Mouse (Mus musculus) left cerebral cortex, postnatal 36 days (tissue): Measurements from ENCODE around the gene Cdr2l. TPM values are rescaled to one million over a fixed set of nuclear protein-coding genes. Genes with fewer than 3 reads are reported as not detected.
"Not testable (repeated sequence)": the region's sequence is repeated elsewhere in the genome, so short reads cannot be mapped to it uniquely, and the experiment has no call there.

Experiments used
- DNase-seq, 2 experiments: peaks; one replicate each; pipeline ENCODE4 v3.0.0; 2021 to 2022; ENCODE audit warnings: low spot score in 2 of 2, mixed read lengths in 1 of 2
- intact Hi-C: fragments of 180-260 bp; cut with DNase I; formaldehyde crosslinking; loops from one replicate; pipeline ENCODE4 v1.15.1; 2025
- total RNA-seq, 2 experiments: library from RNA; stranded (reverse); gene quantifications; 2 replicates each; pipeline ENCODE4 v1.2.3; 2021

Gene Cdr2l
- total RNA-seq, 2 experiments from 2014 or later, result 20.6 to 23.1 TPM

DNA sequence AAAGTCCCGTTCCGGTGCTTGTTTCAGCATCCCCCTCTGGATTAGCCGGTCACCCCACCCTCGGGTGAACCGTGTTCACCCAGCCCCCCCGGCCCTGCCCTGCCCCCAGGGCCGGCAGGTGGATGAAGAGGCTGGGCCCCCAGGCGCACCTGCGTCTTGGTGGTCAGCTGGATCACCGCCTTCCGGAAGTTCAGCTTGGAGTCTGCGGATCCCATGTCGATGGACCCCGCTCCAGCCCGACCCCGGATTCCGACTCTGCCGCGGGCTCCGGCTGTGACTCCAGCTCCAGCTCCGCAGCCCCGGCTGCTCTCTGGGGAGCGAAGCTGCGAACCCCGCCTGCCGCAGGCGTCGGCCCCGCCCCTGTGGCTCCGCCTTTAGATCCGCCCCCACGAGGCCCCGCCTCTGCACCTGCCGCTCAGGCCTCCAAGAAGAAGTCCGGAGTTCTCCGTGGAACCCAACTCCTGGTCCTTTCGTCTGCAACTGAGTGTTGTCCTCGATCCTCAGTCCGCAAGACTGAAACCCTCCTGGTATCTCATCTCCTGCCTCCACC lies 14.2 kb upstream of the Cdr2l start, which contains the start of gene Hid1:
Gene Hid1 (minus strand): TSS at position 362 of the 550 bp plus-strand sequence.
- DNase-seq, result peak; percentile 86 to 89
- intact Hi-C loops, result loop anchor here (2.0 kb wide), 1 partner anchor 53 kb away; the partner anchor contains the start of gene Kctd2

DNA sequence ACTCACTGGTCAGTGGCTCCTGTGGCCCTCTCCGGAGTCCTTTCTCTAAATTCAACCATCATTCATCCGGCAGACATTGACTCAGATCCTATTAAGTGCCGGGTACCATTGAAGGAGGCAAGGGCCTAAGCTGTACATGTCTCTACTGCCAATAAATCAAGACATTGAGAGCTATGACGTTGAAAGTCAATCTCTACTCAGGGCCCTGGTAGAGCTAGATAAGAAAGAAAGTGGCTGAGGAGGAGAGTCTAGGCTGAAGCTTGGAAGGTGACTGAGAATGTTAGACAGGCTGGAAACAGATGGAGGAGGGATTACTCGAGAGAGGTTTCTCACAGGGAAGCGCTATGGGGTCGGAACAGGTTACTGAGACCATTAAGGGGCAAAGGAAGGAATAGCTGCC lies 11.3 kb upstream of the Cdr2l start:
- intact Hi-C loops, result no loop called here

DNA sequence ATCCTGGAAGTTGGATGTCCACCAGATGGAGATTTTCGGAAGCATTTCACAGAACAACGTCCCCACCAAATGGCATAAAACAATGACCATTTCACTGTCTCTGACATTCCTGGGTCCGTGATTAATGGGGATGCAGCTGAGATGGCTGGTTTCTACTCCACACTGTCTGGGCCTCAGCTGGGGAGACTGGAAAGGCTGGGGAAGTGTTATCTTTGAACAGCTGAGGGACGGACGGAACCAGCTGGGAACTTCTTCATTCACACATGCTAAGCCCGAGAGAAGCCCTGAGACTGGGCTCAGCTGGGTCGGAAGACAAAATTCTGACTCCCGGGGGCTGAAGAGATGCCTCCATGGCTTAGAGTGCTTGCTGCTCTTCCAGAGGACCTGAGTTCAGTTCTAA lies 10.4 kb upstream of the Cdr2l start:
- DNase-seq, result no peak
- intact Hi-C loops, result no loop called here

More for the DNA sequence above, 11.3 kb upstream of the Cdr2l start:
- DNase-seq, result no peak

DNA sequence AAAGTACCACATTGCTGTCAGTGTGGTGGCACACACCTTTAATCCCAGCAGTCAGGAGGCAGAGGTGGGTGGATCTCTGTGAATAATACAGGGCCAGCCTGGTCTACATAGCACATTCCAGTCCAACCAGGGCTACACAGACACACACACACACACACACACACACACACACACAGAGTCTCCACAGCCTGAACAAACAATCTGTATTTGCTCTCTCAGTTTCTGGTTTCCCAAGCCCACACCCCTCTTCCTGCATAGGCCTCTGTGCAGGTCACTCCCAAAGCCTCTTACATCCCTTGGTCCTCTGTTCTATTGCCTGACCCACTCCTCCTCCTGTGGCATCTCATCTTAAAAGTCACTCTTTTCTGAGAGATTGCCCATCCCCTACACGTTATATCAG lies 9.7 kb upstream of the Cdr2l start:
- intact Hi-C loops, result no loop called here
- DNase-seq, result no peak

DNA sequence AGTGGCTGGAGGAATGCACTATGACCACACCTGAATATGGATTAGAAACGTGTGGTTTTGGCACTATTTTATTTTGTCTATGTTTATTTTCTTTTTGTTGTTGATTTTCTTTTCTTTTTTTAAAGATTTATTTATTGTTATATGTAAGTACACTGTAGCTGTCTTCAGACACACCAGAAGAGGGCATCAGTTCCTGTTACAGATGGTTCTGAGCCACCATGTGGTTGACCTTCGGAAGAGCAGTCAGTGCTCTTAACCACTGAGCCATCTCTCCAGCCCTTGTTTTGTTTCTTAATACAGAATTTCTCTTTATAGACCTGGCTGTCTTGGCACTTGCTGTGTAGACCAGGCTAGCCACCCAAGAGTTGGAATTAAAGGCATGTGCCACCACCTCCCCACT lies 9.0 kb upstream of the Cdr2l start:
- intact Hi-C loops, result no loop called here
- DNase-seq, result no peak

DNA sequence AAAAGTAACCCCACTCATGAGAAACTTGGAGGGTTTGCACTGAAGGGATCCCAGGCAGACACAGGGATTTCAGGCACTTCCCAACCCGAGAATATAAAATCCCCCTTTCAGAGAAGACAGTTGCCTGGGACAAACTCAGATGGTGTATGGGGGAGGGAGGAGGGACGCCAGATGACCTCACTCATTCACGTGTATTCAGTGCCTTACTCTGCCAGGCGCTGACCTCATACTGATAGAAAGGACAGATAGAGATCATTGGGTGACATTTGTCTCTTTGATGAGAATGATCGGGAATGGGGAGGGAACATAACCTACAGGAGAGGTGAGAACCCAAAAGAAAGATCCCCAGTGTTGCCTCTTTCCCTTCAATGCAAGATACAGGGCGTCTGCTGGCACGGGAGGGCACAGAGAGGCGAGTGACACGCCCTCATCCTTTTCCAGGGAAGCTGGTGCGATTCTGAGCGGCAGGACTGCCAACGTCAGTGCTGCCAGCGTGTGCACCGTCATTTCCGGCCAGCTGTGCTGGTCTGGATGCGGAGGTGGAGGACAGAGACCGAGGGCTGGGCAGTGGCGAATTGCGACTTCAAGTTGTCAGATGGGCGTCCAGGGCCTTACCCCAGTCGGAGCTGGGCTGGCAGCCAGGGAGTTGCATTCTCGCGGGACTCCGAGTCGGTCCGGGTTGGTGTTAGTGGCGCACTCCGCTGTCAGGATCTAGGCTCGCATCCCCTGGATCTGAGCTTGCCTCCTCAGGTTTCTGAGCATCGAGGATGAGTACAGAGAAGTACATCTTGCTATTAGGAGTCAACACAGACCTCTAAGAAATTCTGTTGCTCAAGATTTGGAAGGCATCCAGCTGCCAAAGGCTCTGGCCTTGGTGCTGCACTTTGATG lies 7.7 kb upstream of the Cdr2l start:
- DNase-seq, result peak; percentile 73 to 78
- intact Hi-C loops, result no loop called here

DNA sequence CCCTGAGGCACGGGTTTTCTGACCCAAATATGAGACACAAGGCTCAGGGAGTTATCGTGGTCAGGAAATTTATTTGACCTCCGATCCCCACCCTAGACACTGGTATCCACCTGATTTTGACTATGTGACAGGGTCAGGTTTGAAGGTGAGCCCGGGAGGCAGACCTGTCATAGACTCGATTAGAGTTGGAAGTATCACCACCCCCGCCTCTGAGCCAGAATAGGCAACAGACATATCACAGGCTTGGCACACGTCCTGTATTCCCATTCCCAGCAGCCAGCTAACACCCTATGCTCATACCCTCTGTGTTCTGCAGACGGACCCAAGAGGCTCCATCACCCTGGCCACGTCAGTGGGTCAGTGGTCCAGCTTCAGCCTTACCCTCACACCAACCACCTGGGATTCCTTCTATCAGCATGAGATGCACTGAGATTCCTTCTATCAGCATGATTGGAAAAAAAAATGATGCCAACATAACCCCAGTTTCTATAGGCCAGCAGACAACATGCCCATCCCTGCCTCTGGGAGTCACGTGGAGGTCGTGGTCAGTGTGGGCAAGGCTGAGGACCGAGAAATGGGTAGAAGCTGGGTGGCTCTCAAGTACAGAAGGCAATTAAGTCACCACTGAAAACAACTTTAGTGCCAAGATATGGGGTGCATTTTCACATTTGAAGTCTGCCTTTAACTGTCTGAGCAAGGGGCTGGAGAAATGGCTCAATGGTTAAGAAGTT lies 6.9 kb upstream of the Cdr2l start:
- intact Hi-C loops, result no loop called here
- DNase-seq, result peak; percentile 37 to 45

DNA sequence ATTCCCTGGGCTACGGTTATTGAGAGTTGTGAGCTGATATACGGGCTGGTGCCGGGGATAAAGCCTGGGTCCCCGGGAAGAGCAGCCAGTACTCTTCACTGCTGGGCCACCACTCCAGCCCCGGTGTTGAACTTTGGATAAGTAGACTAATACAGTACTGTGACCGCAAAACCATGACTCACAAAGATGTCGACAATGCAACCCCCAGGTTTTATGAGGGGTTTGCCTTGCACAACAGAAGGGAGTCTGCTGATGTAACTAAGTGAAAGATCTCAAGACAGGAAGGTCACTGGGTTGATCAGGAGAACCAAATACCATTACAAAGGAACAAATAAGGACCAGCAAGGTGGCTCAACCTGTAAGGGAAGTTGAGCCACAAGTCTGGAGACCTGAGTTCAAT lies 5.0 kb upstream of the Cdr2l start:
- intact Hi-C loops, result no loop called here
- DNase-seq, result no peak

DNA sequence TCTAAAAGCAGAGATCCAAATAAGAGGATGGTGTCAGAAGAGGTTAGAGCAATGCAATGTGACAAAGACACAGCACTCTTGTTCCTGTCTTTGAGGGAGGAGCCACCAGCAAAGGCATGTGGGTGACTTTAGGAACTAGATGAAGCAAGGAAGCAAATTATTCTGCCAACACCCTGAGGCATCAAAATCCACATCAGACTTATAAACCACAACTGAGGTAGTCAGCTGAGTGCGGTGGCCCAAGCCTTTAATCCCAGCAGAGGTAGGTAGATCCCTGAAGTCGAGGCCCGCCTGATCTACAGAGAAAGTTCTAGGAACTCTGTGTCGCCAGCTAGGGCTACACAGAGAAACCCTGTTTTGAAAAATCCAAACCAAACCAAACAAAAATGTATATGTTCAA lies 4.5 kb upstream of the Cdr2l start:
- no peak for DNase-seq
- intact Hi-C loops, result no loop called here

DNA sequence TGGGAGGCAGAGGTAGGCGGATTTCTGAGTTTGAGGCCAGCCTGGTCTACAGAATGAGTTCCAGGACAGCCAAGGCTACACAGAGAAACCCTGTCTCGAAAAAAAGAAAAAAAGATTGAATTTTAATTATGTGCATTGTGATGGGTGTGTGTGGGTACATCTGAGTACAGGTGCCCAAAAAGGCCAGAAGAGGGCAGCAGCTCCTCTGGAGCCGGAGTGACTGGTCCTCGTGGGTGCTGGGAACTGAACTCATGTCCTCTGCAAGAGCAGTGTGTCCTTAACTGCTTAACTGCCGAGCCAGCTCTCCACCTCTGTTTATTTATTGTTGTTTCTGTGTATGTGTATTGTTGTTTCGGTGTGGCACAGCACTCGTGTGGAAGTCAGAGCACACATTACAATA lies 3.9 kb upstream of the Cdr2l start:
- DNase-seq, result no peak
- intact Hi-C loops, result no loop called here

DNA sequence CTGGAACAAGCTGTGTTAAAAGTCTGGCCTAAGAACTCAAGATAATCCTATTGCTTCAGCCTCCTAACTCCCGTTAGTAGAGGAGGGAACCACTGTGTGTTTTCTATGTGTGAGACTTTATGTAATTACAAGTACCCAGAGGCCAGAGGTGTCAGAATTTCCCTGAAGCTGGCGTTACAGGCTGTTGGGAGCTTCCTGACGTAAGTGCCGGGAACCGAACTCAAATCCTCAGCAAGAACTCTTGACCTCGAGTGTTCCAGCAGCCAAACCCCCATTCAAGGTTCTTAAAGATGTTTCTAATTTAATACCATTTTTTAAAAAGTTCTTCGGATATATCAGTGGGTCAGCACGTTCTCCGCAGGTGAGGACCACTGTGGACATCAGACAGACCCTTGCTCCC lies 440 bp upstream of the Cdr2l start:
- intact Hi-C loops, result no loop called here
- no peak for DNase-seq

DNA sequence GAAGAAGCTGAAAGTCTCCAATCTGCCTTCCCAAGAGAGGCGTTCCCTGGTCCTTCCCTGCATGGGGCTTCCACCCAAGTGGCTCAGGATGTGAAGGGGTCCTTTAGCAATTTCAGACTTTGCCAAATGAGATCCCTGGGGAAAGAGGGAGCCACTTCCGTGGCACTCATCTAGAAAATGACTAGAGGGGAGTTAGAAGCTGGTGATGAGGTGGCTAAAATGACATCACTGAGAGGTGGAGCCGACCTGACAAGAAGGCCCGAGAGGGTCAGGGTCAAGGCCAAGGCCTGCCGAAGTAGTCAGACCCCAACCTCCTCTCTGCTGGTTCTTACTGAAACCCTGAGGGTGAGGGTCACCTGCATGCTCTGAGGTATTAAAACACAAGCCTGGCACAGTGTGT lies 1.2 kb downstream of the Cdr2l start:
- intact Hi-C loops, result no loop called here
- peak in 1 of 2 experiments; percentile 36 for DNase-seq

DNA sequence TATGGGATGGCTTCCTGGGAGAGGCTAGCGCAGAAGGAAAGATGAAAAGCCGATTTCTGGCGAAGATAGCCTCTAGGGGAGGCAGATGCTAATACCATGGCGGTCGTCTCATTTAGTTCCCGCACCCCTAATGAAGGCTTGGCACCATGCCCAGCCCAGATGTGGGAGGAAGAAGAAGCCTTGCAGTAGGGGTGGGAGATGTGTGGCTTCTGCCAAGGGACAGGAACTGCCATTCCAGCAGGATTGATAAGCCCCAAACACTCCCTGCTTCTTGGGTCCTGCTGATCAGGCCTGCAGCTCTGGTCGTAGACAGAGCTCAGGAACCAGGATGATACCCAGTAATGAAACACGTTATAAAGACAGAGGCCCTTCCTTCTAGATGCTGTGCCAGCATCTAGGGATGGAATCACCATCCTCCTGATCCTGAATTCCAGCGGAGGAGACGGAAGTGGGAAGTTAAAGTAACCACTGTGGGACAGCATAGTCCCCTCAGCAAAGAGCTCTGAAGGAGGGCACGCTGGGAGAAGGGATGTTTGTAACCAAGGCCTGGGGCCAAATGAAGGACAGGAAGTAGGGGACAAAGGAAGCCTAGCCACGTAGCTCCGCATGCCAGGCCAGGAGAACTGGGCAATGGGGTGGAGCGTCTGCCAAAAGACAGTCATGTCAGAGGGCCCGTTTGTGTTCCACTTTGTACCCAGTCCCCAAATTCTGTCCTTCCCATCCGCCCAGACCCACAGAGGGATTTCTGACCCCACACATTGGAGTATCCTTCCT lies 2.2 kb downstream of the Cdr2l start:
- DNase-seq, result peak; percentile 28 to 29
- intact Hi-C loops, result no loop called here

DNA sequence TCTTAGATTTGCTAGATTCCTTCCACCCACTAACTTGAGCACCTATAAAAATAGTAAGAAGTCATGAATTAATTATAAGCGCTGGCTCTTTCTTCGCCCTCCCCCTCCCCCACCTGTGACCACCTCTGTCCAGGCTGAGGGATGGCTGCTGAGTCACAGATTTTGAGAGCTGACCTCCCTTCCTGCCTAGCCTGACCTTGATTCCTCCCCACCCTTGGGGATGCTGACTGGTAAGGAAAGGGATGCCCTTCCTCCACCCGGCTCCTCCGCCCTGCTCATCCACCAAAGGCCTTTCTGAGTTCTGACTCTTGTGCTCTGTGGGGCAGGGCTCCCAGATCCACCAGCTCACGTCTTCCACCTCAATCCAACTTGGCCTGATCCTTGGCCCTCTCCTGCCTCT lies 2.9 kb downstream of the Cdr2l start:
- intact Hi-C loops, result no loop called here

DNA sequence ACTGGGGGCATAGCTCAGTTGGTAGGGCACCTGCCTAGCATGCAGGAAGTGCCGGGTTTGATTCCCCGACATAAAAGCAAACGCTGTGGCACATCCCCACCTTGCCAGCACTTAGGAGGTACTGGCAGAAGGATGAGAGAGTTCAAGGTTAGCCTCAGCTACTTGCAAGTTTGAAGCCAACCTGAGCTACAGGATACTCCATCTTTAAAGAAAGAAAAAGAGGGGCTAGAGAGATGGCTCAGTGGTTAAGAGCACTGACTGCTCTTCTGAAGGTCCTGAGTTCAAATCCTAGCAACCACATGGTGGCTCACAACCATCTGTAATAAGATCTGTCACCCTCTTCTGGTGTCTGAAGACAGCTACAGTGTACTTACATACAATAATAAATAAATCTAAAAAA lies 5.1 kb downstream of the Cdr2l start:
- DNase-seq, intact Hi-C loops: not testable (repeated sequence)

More for the DNA sequence above, 2.9 kb downstream of the Cdr2l start:
- DNase-seq, result no peak

DNA sequence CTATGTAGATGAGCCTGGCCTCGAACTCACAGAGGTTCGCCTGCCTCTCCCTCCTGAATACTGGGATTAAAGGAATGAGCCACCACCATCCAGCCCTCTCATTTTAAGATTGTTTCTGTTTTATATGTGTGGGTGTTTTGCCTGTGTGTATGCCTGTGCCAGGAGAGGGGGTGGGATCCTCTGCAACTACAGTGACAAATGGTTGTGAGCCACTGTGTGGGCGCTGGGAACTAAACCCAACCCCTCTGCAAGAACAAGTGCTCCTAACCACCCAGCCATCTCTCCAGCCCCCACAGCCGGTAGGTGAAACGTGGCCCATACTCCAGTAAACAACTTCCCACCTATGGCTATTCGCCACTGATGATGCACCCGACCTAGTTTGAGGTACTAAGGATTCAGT lies 9.6 kb downstream of the Cdr2l start:
- intact Hi-C loops, result no loop called here
- no peak for DNase-seq

DNA sequence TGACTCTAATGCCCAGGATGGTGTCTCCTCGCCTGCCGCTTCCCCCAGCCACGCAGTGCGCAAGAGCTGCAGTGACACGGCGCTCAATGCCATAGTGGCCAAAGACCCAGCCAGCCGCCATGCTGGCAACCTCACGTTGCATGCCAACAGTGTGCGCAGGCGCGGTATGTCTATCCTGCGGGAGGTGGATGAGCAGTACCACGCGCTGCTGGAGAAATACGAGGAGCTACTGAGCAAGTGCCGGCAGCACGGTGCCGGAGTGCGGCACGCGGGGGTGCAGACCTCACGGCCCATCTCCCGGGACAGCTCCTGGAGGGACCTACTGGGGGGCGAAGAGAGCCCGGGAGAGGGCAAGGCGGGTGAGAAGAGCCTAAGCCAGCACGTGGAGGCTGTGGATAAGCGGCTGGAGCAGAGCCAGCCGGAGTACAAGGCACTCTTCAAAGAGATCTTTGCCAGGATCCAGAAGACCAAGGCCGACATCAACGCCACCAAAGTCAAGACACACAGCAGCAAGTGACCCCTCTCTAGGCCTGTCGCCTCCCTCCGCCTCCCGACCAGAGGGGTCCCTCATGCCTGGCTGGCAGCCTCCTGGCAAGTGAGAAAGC lies 12.1 kb downstream of the Cdr2l start:
- intact Hi-C loops, result no loop called here
- DNase-seq, result no peak

DNA sequence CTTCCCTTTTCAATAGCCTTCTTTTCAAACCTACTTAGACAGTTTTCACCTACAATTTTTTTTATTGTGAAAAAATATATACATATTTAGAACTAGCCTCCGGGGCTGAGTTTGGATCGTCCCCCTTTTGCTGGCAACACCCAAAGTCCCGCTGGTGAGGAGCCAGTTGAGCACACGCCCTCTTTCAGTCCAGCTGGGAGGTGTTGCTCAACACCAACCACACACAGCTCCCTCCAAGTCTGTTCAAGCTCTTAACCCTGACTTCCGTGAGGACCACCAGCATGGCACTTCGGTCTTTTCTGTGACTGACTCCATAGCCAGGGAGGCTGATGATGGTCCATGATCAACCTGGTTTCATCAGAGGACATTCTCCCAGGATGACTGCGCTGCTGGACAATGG lies 16.4 kb downstream of the Cdr2l start:
- intact Hi-C loops, result no loop called here
- DNase-seq, result no peak

DNA sequence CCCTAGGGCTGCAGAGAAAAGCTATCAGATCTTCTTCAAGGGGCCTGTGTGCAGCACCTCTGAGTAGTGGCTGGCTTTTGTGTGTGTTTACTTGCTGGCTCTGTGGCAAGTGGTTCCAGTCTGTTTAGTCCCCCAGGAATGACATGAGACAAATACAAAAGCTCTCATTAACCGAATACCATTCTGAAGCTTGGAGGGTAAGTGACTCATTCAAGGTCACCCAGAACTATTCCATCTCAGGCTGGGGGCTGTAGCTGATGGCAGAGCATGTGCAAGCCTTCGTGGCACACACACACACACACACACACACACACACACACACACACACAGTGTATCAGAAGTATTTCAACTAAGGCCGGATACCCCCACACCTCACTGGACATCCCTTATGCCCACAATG lies 18.4 kb downstream of the Cdr2l start:
- intact Hi-C loops, result no loop called here
- DNase-seq, result peak in 1 of 2 experiments; percentile 14
